Mouse (Mus musculus): Measurements from ENCODE around the gene Zfp788. TPM values are rescaled to one million over a fixed set of nuclear protein-coding genes. Genes with fewer than 3 reads are reported as not detected.

Gene Zfp788
- polyA plus RNA-seq (2015; fragmentation: Nextera tagmentation; extraction: Ambion mirVana), result 5.3 and 5.6 TPM in 2 replicates

GRCm38 (mm10) chr7:41632409-41633220 lies at the start of gene Zfp788:
Gene Zfp788 (plus strand): TSS chr7:41633203.

DNA sequence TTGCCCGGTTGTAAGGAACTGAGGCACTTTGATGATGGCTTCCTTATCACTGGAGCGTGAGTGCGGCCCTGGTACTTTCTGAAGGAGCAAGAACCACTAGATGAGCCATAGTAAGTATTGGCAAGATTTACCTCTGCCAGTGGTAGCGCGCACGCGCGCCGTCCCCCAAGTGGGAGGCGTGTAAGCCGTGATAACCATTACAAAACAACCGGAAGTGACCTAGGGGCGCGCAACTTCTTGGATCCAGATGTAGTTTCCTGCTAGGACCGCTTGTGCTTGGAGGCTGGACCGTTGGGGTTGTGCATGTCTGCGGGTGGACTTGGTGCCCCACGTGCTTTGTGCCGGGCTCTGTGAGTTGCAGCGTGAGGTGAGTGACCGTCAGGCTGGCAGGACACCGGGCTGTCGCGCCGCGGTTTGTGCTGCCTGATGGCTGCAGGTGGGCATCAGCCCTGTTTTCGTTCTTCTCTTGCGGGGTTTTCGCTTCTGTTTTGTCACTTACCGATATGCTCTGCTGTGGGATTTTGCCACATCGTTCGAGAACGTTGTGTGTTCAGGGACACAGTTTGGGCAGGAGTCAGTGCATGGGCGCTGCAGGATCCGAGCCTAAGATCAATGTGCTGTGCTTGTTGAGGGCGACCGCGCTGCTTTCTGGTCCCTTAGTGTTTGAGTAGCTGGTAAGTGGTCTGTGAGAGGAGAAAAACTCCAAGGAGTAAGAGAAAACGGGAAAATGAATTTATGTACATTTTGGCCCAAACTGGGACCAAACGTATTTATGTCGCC lies 33.8 kb upstream of the Zfp788 start, which contains the start of gene 2610021A01Rik:
Gene 2610021A01Rik, plus strand, starts transcription at position 197 of the 780 bp plus-strand sequence.

Other genes starting within 250 kb of the Zfp788 start
- 9.5 and 10.1 TPM in 2 replicates for gene AI987944, start 239.8 kb upstream of the Zfp788 start, polyA plus RNA-seq (2015; fragmentation: Nextera tagmentation; extraction: Ambion mirVana)
- gene Vmn2r57, start 184.5 kb upstream of the Zfp788 start, polyA plus RNA-seq (2015; fragmentation: Nextera tagmentation; extraction: Ambion mirVana), result 0.11 TPM in 1 of 2 replicates, not detected in the other
- gene Gm20449, start 133.8 kb upstream of the Zfp788 start, polyA plus RNA-seq (2015; fragmentation: Nextera tagmentation; extraction: Ambion mirVana), result not detected in 2 replicates
- gene AW146154, start 133.3 kb upstream of the Zfp788 start, polyA plus RNA-seq (2015; fragmentation: Nextera tagmentation; extraction: Ambion mirVana), result 6.1 and 7.0 TPM in 2 replicates
- gene Gm6871, start 59.5 kb upstream of the Zfp788 start, polyA plus RNA-seq (2015; fragmentation: Nextera tagmentation; extraction: Ambion mirVana), result not detected in 2 replicates
- 3.7 and 4.6 TPM in 2 replicates for gene 2610021A01Rik, start 34.0 kb upstream of the Zfp788 start, polyA plus RNA-seq (2015; fragmentation: Nextera tagmentation; extraction: Ambion mirVana)
- gene Vmn2r58, start 239.5 kb downstream of the Zfp788 start, polyA plus RNA-seq (2015; fragmentation: Nextera tagmentation; extraction: Ambion mirVana), result not detected in 2 replicates

Measured in urinary bladder, postnatal 0 days (tissue).